In the genomic region with DNA sequence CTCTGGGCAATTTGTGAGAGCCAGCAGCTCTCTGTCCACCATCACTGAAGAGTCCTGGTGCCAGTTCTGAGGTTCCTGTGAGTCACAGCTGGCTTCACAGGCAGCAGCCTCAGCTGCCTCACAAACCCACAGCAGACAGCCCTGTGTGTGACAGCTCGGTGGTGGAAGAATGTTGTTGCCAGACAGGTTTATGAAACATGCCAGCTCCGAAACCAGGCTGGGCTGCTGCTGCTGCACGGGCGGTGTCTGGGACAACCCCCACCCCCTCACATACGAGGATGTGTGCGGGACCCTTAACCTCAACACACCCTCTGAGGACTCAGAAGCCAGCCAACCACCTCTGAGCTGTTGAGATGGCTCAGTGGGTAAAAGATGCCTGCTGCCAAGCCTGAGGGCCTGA, we compare ENCODE assay signal across 14 mouse cellular contexts. TPM values are rescaled to one million over a fixed set of nuclear protein-coding genes. Genes with fewer than 3 reads are reported as not detected.
A peak's percentile ranks its signal among the peaks of the same experiment; 100 is the strongest.
DNase-seq lines count a peak whose midpoint lies in the region; ATAC-seq lines count a peak whose summit lies in the region.
"Had no signal": no experiment of that assay in that cellular context is flagged by ENCODE, and none has a peak within 500 bp of the region (broad histone marks: within the 10 kb centered on the region; RNA-seq: fewer than 3 reads in every experiment).

No protein-coding gene starts in this region.

- H3K4me1 ChIP-seq in embryonic facial prominence, embryonic 14.5 days (ENCODE audit: control insufficient read depth, insufficient read depth, low read length) = no peaks in the 10 kb centered on the region
- H3K4me1 ChIP-seq: lung, embryonic 15.5 days; neural tube, embryonic 15.5 days had no signal

- H3K4me2 ChIP-seq in embryonic facial prominence, embryonic 14.5 days (ENCODE audit: low read depth, low read length) = no peak overlapping the region
- H3K4me2 ChIP-seq: lung, embryonic 15.5 days; neural tube, embryonic 15.5 days had no signal

- no peaks in the 10 kb centered on the region for H3K27me3 ChIP-seq in embryonic facial prominence, embryonic 14.5 days (replicated peaks; ENCODE audit: control insufficient read depth, insufficient read depth, low read length)
- H3K27me3 ChIP-seq: lung, embryonic 15.5 days; neural tube, embryonic 15.5 days had no signal

- intact Hi-C loops in gastrocnemius, postnatal 36 days (cut with DNase I) = no loop called here

- no peaks in the 10 kb centered on the region for H3K9me3 ChIP-seq in embryonic facial prominence, embryonic 14.5 days (ENCODE audit: control insufficient read depth, low read length)
- H3K9me3 ChIP-seq: lung, embryonic 15.5 days; neural tube, embryonic 15.5 days had no signal

- peak; percentile 53; the same call in 1 of the 2 replicates for ATAC-seq in embryonic facial prominence, embryonic 14.5 days (ENCODE audit: low read depth)
- ATAC-seq: midbrain, embryonic 16.5 days had no signal

- 49% methylated on average over 6 of the region's 6 CpGs for WGBS in embryonic facial prominence, embryonic 14.5 days

- no peak overlapping the region for H3K4me3 ChIP-seq in embryonic facial prominence, embryonic 14.5 days (ENCODE audit: low read depth, low read length)
- H3K4me3 ChIP-seq: lung, embryonic 15.5 days; neural tube, embryonic 15.5 days had no signal

- peak; percentile 51 to 57 for DNase-seq in adrenal gland, adult (ENCODE audit: inconsistent age in 2 of 2, low spot score in 1 of 2)
- DNase-seq in adrenal gland, postnatal 14 days = no peak
- DNase-seq in kidney, postnatal 10 days = peak; percentile 33
- DNase-seq in kidney, postnatal 25 days = no peak
- DNase-seq in 416B (ENCODE audit: low read depth) = peak; percentile 63
- peak; percentile 51 for DNase-seq in embryonic facial prominence, embryonic 14.5 days (ENCODE audit: low spot score)
- no peak for DNase-seq in gastrocnemius, postnatal 36 days
- DNase-seq in spleen, postnatal 10 days (ENCODE audit: low spot score in 2 of 2) = no peak
- DNase-seq: cerebellum, adult 2 months; embryo, embryonic 11 days; layer of hippocampus, adult 9-11 months had no signal

- no peaks in the 10 kb centered on the region for H3K36me3 ChIP-seq in embryonic facial prominence, embryonic 14.5 days (ENCODE audit: control insufficient read depth, insufficient read depth, low read length)
- H3K36me3 ChIP-seq: lung, embryonic 15.5 days; neural tube, embryonic 15.5 days had no signal

- H3K9ac ChIP-seq in embryonic facial prominence, embryonic 14.5 days (ENCODE audit: low read depth, low read length) = no peak overlapping the region
- H3K9ac ChIP-seq: lung, embryonic 15.5 days; neural tube, embryonic 15.5 days had no signal

- H3K27ac ChIP-seq in embryonic facial prominence, embryonic 14.5 days (replicated peaks; ENCODE audit: low read depth, low read length) = no peak overlapping the region
- H3K27ac ChIP-seq: lung, embryonic 15.5 days; neural tube, embryonic 15.5 days had no signal

RNA-seq across cellular contexts. Expression of a gene that starts 48.0 kb away (rescaled TPM):
- total RNA-seq in adrenal gland, postnatal 14 days (2021) = 94.1 and 104 TPM in 2 replicates
- 13.4 and 13.6 TPM in 2 replicates for polyA plus RNA-seq in embryonic facial prominence, embryonic 14.5 days (2014; fragmentation: Nextera tagmentation; extraction: Ambion mirVana)
- 10 to 100 TPM in 1 of 2 experiments, 1 to 10 TPM in 1; 6.9 to 10.9 TPM for total RNA-seq in gastrocnemius, postnatal 36 days (2021)

Comparison
In these comparisons a context has a peak if more than half of its experiments do, and no peak if none do; other contexts are left out.
1. DNase-seq: peak in adrenal gland, adult (2 of 2), kidney, postnatal 10 days (single experiment), 416B (single experiment) and embryonic facial prominence, embryonic 14.5 days (single experiment); none in adrenal gland, postnatal 14 days (single experiment), kidney, postnatal 25 days (0 of 2), gastrocnemius, postnatal 36 days (0 of 2) and spleen, postnatal 10 days (0 of 2).